Mouse (Mus musculus) E14TG2a.4 (cell line): ENCODE results near the gene Arl15.

ENCODE experiments used
- CTCF ChIP-seq: conservative IDR thresholded peaks from 2 replicates; pipeline ENCODE4 v1.5.1; 2014; ENCODE audit warnings: low read length
- NANOG ChIP-seq: IDR thresholded peaks from 2 replicates; pipeline ENCODE4 v1.6.1; 2014; ENCODE audit warnings: borderline replicate concordance, low read length, mixed read lengths
- POU5F1 ChIP-seq: IDR thresholded peaks from 2 replicates; pipeline ENCODE4 v1.6.1; 2014; ENCODE audit warnings: low read length, borderline replicate concordance

DNA sequence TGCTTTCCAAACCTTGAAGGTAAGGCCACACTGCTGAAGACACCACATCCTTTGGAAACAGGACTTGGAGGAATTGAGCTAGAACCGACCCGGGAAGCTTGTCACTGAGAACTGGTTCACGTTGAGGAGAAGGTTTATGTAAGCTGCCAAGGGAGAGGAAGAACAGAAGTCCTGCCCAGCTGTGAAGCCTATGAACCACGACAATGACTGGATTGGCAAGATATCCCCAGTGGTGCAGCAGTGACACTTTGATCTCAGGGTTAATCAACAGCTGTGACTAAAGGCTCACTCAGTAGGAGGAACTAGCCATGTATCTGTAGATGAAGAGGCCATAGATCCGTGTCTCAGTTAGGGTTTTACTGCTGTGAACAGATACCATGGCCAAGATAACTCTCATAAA is 43.5 kb upstream of the Arl15 start:
- TF ChIP-seq CTCF (no peak), POU5F1 (no peak), NANOG (no peak)
